In the genomic region with DNA sequence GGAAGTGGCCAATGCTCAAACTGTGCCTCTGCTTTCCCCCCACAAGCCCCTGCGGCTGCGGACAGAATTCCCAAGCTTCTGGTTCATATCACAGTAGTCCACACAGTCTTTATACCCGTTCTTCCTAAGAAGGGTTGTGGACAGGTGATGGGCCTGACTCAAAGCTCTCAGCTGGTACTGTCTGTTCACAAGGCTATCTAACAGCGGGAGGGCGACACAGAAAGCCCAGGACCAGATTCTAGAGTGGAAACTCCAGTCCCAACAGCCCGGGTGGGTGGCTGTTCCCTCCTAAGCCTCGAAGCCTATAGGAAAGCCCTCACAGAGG, we compare ENCODE assay signal across 8 mouse cellular contexts. TPM values are rescaled to one million over a fixed set of nuclear protein-coding genes. Genes with fewer than 3 reads are reported as not detected.
A peak's percentile ranks its signal among the peaks of the same experiment; 100 is the strongest.
DNase-seq lines count a peak whose midpoint lies in the region; ATAC-seq and TF ChIP-seq lines count a peak whose summit lies in the region.

No protein-coding gene starts in this region.

- DNase-seq in kidney, postnatal 0 days (ENCODE audit: low spot score) = no peak
- DNase-seq in kidney, postnatal 4 days = no peak
- DNase-seq in embryonic facial prominence, embryonic 11.5 days (ENCODE audit: low spot score) = no peak
- no peak for DNase-seq in midbrain, postnatal 0 days (ENCODE audit: low spot score)
- DNase-seq in layer of hippocampus, postnatal 14 days (ENCODE audit: low spot score in 2 of 2) = no peak
- DNase-seq in spleen, adult 12 weeks (ENCODE audit: low spot score) = no peak
- no peak for DNase-seq in gastrocnemius, postnatal 14 days

- no peaks in the 10 kb centered on the region for H3K9me3 ChIP-seq in kidney, postnatal 0 days (replicated peaks; ENCODE audit: low read length)
- H3K9me3 ChIP-seq in embryonic facial prominence, embryonic 11.5 days (replicated peaks; ENCODE audit: control insufficient read depth, low read length) = no peaks in the 10 kb centered on the region
- H3K9me3 ChIP-seq in hindbrain, embryonic 16.5 days (ENCODE audit: control insufficient read depth, low read length) = no peaks in the 10 kb centered on the region
- H3K9me3 ChIP-seq in midbrain, postnatal 0 days (ENCODE audit: low read length) = no peaks in the 10 kb centered on the region

- intact Hi-C loops in gastrocnemius, postnatal 14 days (cut with DNase I; ENCODE audit: low total_unique reads) = no loop called here

- H3K9ac ChIP-seq in kidney, postnatal 0 days (ENCODE audit: low read depth, low read length) = peak overlapping the region; percentile 50; the same call in 1 of the 2 replicates
- H3K9ac ChIP-seq in embryonic facial prominence, embryonic 11.5 days (replicated peaks; ENCODE audit: low read length) = peak overlapping the region; percentile 13; the same call in 1 of the 2 replicates
- H3K9ac ChIP-seq in hindbrain, embryonic 16.5 days (ENCODE audit: low read depth, low read length) = peak overlapping the region; percentile 66
- no peak overlapping the region for H3K9ac ChIP-seq in midbrain, postnatal 0 days (replicated peaks; ENCODE audit: low read length, poor library complexity, severe bottlenecking)

- WGBS in kidney, postnatal 0 days = 31% methylated on average over 7 of the region's 7 CpGs
- 13% methylated on average over 7 of the region's 7 CpGs for WGBS in embryonic facial prominence, embryonic 11.5 days
- 24% methylated on average over 7 of the region's 7 CpGs for WGBS in hindbrain, embryonic 16.5 days
- WGBS in midbrain, postnatal 0 days = 25% methylated on average over 7 of the region's 7 CpGs

- peak overlapping the region; percentile 81 for H3K27ac ChIP-seq in kidney, postnatal 0 days
- H3K27ac ChIP-seq in embryonic facial prominence, embryonic 11.5 days (replicated peaks; ENCODE audit: low read depth, low read length) = peak overlapping the region; percentile 80
- H3K27ac ChIP-seq in hindbrain, embryonic 16.5 days (ENCODE audit: low read depth, low read length) = peak overlapping the region; percentile 82
- H3K27ac ChIP-seq in midbrain, postnatal 0 days (ENCODE audit: low read depth, low read length) = peak overlapping the region; percentile 73

- H3K27me3 ChIP-seq in kidney, postnatal 0 days (ENCODE audit: insufficient read depth, low read length) = no peaks in the 10 kb centered on the region
- no peaks in the 10 kb centered on the region for H3K27me3 ChIP-seq in embryonic facial prominence, embryonic 11.5 days (ENCODE audit: control insufficient read depth, insufficient read depth, low read length)
- H3K27me3 ChIP-seq in hindbrain, embryonic 16.5 days (replicated peaks; ENCODE audit: control insufficient read depth, insufficient read depth, low read length) = no peaks in the 10 kb centered on the region
- H3K27me3 ChIP-seq in midbrain, postnatal 0 days (ENCODE audit: insufficient read depth, low read length) = no peaks in the 10 kb centered on the region

- H3K4me2 ChIP-seq in kidney, postnatal 0 days (ENCODE audit: low read length) = peak overlapping the region; percentile 72
- peak overlapping the region; percentile 74 for H3K4me2 ChIP-seq in embryonic facial prominence, embryonic 11.5 days (ENCODE audit: low read depth, low read length)
- peak overlapping the region; percentile 82 for H3K4me2 ChIP-seq in hindbrain, embryonic 16.5 days (ENCODE audit: low read length)
- peak overlapping the region; percentile 75 for H3K4me2 ChIP-seq in midbrain, postnatal 0 days (ENCODE audit: low read depth, low read length, poor library complexity, severe bottlenecking)

- H3K36me3 ChIP-seq in kidney, postnatal 0 days (ENCODE audit: insufficient read depth, low read length) = no peaks in the 10 kb centered on the region
- H3K36me3 ChIP-seq in embryonic facial prominence, embryonic 11.5 days (replicated peaks; ENCODE audit: control insufficient read depth, insufficient read depth, low read depth, low read length) = no peaks in the 10 kb centered on the region
- H3K36me3 ChIP-seq in hindbrain, embryonic 16.5 days (ENCODE audit: control insufficient read depth, insufficient read depth, low read length) = no peaks in the 10 kb centered on the region
- H3K36me3 ChIP-seq in midbrain, postnatal 0 days (ENCODE audit: insufficient read depth, low read length) = no peaks in the 10 kb centered on the region

- peaks cover 28% of the 10 kb centered on the region for H3K4me1 ChIP-seq in kidney, postnatal 0 days (replicated peaks; ENCODE audit: insufficient read depth, low read length)
- H3K4me1 ChIP-seq in embryonic facial prominence, embryonic 11.5 days (ENCODE audit: control insufficient read depth, insufficient read depth, low read length) = peaks cover 2% of the 10 kb centered on the region
- H3K4me1 ChIP-seq in hindbrain, embryonic 16.5 days (ENCODE audit: control insufficient read depth, insufficient read depth, low read depth, low read length) = peaks cover 26% of the 10 kb centered on the region
- peaks cover 16% of the 10 kb centered on the region; the same call in 1 of the 2 replicates for H3K4me1 ChIP-seq in midbrain, postnatal 0 days (ENCODE audit: insufficient read depth, low read length)

- no peak for TF ChIP-seq CTCF in kidney, postnatal 0 days (IDR thresholded peaks at IDR 0.05; ENCODE audit: low read depth)
- no peak for TF ChIP-seq CTCF in midbrain, postnatal 0 days (IDR thresholded peaks at IDR 0.05)

- peak overlapping the region; percentile 33; the same call in 1 of the 2 replicates for H3K4me3 ChIP-seq in kidney, postnatal 0 days (replicated peaks; ENCODE audit: low read depth, low read length)
- H3K4me3 ChIP-seq in embryonic facial prominence, embryonic 11.5 days (ENCODE audit: low read depth, low read length) = no peak overlapping the region
- peak overlapping the region; percentile 43 for H3K4me3 ChIP-seq in hindbrain, embryonic 16.5 days (ENCODE audit: low read length)
- peak overlapping the region; percentile 35; the same call in 1 of the 2 replicates for H3K4me3 ChIP-seq in midbrain, postnatal 0 days (ENCODE audit: low read depth, low read length)

- no peak for ATAC-seq in kidney, postnatal 0 days (replicated peaks; ENCODE audit: low FRiP score, low read depth)
- peak; percentile 5; the same call in 1 of the 2 replicates for ATAC-seq in embryonic facial prominence, embryonic 11.5 days (replicated peaks; ENCODE audit: insufficient number of reproducible peaks, low FRiP score, low TSS enrichment, low read depth)
- ATAC-seq in hindbrain, embryonic 16.5 days = peak; percentile 28; the same call in 1 of the 2 replicates
- peak; percentile 4; the same call in 1 of the 2 replicates for ATAC-seq in midbrain, postnatal 0 days (ENCODE audit: low FRiP score)

RNA-seq across cellular contexts. Expression of gene Ddit4, which starts 31.2 kb away (rescaled TPM):
- polyA plus RNA-seq in kidney, postnatal 0 days (2015; fragmentation: Nextera tagmentation; extraction: Ambion mirVana) = 23.0 and 24.0 TPM in 2 replicates
- polyA plus RNA-seq in embryonic facial prominence, embryonic 11.5 days (2014; fragmentation: Nextera tagmentation; extraction: Ambion mirVana) = 6.3 and 6.9 TPM in 2 replicates
- 75.3 and 97.1 TPM in 2 replicates for polyA plus RNA-seq in hindbrain, embryonic 16.5 days (2015; fragmentation: Nextera tagmentation; extraction: Ambion mirVana)
- total RNA-seq in midbrain, postnatal 0 days (2014; rRNA removed) = 56.6 and 57.5 TPM in 2 replicates
- 43.4 and 43.6 TPM in 2 replicates for polyA plus RNA-seq in midbrain, postnatal 0 days (2015; fragmentation: Nextera tagmentation; extraction: Ambion mirVana)
- 100 to 1,000 TPM in 1 of 2 experiments, 10 to 100 TPM in 1; 99.5 to 106 TPM for total RNA-seq in layer of hippocampus, postnatal 14 days (2021)
- 10 to 100 TPM; 15.4 to 70.6 TPM for total RNA-seq in gastrocnemius, postnatal 14 days (2021)

RNA-seq across cellular contexts. Expression of gene Dnajb12, which starts 41.1 kb away (rescaled TPM):
- 27.9 and 30.2 TPM in 2 replicates for polyA plus RNA-seq in kidney, postnatal 0 days (2015; fragmentation: Nextera tagmentation; extraction: Ambion mirVana)
- 19.4 and 21.6 TPM in 2 replicates for polyA plus RNA-seq in embryonic facial prominence, embryonic 11.5 days (2014; fragmentation: Nextera tagmentation; extraction: Ambion mirVana)
- polyA plus RNA-seq in hindbrain, embryonic 16.5 days (2015; fragmentation: Nextera tagmentation; extraction: Ambion mirVana) = 20.6 and 23.7 TPM in 2 replicates
- total RNA-seq in midbrain, postnatal 0 days (2014; rRNA removed) = 47.9 and 51.6 TPM in 2 replicates
- 25.7 and 26.3 TPM in 2 replicates for polyA plus RNA-seq in midbrain, postnatal 0 days (2015; fragmentation: Nextera tagmentation; extraction: Ambion mirVana)
- 10 to 100 TPM; 48.0 to 50.1 TPM for total RNA-seq in layer of hippocampus, postnatal 14 days (2021)
- total RNA-seq in gastrocnemius, postnatal 14 days (2021) = 10 to 100 TPM; 45.5 to 47.5 TPM
